Mouse (Mus musculus) CD8-positive naive resting alpha-beta T cell, adult 2 months (primary cell): ENCODE data around the gene Zfyve9.
A peak's percentile ranks its signal among the peaks of the same experiment; 100 is the strongest.

Source experiments
- DNase-seq, 2 experiments: peaks; one replicate each; pipeline ENCODE4 v3.0.0; 2022; ENCODE audit warnings: low read depth in 2 of 2, low spot score in 2 of 2

Gene Zfyve9

DNA sequence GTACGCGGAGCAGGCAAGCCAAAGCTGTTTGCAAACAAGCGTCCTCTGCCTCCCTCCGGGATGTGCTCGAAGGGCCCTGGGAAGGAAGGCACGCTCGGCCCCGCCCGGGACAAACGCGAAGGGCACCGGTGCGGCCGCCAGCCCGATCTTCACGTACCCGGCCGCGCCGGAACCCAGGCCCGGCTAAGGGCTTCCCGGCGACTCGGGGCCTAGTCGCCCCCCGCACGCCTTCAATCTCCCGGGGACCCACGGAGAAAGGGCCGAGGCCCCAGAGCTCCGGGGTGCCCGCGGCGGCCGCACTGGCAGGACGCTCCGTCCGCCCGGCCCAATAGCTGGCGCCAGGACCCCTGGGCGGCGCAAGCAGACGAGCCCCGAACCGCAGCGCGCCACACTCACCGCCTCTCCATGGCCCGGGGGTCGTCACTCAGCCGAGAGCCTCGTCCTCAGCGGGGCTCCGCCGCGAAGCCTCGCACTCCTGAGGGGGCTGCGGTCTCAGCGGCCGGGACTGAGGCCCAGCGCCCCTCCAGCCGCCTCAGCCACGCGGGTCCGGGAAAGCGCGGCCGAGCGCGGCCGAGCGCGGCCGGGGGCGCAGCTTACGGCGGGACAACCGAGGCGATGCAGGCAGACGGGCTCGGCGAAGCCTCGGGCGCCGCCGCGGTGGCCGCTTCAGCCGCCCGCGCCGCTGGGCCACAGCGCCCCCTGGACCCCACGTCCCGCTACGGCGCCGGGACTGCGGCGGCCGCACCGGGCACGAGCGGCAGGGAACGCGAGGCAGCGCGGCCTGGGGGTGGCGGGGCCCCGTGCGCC lies at the start of gene Zfyve9:
Zfyve9 (minus strand) TSS at position 742 of the 807 bp plus-strand sequence.
- peak; percentile 35 to 41 for DNase-seq

DNA sequence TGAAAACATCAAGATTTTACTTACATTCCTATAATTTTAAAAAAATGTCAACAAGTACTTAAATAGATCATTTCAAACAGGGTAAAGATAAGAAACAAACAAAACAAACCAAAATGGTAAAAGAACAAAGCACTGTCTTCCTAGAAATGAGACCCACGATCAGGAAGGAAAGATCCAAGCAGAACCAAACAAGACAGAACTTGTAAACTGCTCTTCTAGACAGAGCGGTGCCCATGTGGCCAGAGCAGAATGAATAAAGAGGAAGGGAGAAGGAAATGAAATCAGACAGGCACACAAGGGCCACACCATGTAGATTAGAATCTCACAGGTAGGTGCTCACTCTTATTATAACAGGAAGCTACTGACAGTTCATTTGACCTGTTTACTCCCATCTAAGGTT lies 46.0 kb upstream of the Zfyve9 start:
- DNase-seq = no peak

DNA sequence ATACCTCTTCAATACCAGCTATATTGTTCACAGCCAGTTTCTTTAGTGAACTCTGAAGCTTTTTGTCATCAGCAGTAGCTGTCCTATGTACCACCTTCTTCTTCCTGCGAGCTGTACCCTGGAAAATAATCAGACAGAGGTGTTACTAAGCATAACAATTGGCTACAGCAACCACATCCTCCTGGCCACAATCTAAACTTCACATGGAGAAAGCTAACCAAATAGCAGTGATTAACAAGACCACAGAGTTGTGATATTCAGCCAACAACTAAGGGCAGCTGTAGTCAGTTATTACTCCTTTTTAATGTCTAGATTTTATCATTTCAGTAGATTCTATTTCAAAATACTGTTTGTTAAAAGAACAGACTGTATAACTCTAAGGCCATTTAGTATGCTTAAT lies 45.5 kb upstream of the Zfyve9 start:
- no peak for DNase-seq

- DNase-seq = no peak
These were observed 45.1 kb upstream of the Zfyve9 start for GRCm38 (mm10) chr4:108825677-108826076.

DNA sequence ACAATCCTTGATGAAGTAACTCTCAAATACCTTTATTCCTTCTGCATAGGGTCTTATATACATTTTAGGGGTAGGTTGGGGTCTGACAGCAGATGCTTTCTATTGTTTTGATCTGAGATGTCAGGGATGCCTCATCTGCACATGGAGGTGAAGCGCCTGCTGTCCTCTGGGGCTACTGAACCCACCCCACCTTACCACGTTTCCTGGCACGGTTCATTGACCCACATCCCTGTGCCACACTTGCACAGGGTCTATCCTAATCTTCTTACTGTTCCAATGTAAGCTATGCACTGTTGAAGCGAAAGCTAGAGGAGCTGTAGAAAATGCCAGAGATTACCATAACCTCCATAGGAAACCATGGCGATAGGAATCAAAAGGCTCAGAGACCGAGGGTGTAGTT lies 31.0 kb upstream of the Zfyve9 start:
- DNase-seq = no peak

- no peak for DNase-seq
These were observed 30.5 kb upstream of the Zfyve9 start for GRCm38 (mm10) chr4:108811142-108811541.

- DNase-seq = no peak
These were observed 22.9 kb upstream of the Zfyve9 start for GRCm38 (mm10) chr4:108803535-108803934.

GRCm38 (mm10) chr4:108798083-108798830 lies 17.7 kb upstream of the Zfyve9 start:
- peak in 1 of 2 experiments; percentile 30 for DNase-seq

DNA sequence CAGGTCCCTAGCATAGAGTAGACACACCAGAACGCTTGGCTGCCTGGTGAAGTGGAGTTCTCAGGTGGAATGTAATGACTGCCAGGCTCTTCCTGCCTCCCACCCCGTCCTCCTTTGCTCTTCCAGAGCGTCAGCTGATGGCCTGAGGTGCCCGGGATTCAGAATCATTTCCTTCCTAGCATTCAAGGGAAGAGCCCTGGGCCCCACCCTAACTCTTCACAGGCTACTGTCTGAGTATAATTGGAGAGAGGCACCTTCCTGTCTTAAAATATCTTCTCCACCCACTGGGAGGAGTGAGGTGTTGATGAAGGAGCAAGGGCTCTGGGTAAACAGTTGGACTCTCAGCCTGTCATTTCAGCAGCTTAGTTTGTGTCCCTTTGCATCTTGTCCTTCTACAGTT lies 16.1 kb upstream of the Zfyve9 start:
- DNase-seq = no peak

GRCm38 (mm10) chr4:108793941-108794340 lies 13.3 kb upstream of the Zfyve9 start:
- DNase-seq = no peak

- DNase-seq = no peak
These were observed 9.9 kb upstream of the Zfyve9 start for GRCm38 (mm10) chr4:108790507-108790906.

DNA sequence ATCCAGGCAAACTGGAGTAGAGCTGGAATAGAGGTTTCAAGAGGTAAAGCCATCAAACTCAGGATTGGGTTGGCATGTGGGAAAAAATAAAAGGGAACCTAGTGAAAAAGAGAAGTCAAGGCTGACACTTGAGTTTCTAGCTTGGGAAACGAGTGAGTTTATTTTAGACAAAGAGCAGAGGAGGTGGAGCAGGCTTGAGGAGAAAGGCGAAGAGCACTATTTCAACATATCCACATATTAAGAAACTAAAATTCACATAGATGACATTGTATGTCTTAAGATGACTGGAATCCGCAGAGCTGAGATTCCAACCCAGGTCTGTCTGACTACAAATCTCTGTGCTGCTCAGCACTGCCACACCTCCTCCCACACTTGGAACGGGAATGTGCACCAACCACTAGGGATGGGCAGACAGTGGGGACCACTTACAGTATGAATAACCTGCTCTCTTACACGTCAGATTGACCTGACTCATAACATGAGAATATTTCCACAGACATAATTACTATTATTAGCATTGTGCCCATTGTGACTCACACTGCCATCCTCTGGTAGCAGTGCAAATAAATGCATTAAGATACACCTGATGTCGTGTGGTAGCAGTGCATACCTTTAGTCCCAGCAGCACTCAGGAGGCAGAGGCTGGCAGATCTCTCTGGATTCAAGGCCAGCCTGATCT lies 8.8 kb upstream of the Zfyve9 start:
- DNase-seq = no peak

DNA sequence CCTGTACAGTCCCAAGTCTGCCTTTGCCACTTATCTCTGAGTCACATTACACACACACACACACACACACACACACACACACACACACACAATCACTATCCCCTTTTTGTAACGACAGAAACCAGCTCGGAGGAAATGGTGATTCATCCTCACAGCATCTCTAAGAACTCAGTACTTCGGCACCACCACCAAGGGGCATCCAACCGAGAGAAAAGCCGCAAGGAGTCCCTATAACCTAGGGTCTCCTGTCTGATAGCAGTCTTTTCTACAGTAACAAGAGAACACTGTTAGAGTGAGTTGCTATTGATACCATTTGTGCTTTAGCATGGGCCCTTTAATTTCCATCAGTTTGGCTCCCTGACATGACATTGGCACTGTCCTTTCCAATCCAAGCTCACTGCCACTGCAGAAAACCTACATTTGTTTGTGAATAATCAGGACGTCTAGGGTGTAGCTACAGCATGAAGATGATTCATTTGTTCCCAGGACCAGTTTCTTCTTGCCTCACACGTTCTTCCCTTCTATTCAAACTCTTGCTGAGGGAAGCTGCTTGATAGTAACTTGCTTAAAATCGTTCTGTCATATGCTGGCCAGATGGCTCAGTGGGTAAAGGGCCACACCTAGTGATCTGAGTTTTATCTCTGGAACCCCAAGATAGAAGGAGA lies 2.0 kb upstream of the Zfyve9 start:
- DNase-seq = no peak

DNA sequence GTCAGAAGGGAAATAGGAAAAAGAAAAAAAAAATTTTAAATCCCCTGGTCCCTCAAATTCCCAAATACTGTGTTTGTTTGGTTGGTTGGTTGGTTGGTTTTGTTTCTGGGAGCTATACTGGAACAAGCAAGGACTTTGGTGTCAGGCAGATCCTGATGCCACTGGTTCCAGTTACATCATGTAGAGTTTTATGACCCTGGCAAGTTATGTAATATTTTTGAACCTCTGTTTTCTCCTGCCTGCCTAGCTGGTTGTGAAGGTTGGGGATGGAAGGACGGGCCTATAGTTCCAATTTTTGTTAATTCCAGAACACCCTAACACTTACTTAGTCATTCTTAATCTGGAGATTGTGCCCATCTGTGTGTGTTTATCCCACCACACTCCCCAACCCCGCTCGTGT lies 998 bp upstream of the Zfyve9 start:
- DNase-seq = no peak

DNA sequence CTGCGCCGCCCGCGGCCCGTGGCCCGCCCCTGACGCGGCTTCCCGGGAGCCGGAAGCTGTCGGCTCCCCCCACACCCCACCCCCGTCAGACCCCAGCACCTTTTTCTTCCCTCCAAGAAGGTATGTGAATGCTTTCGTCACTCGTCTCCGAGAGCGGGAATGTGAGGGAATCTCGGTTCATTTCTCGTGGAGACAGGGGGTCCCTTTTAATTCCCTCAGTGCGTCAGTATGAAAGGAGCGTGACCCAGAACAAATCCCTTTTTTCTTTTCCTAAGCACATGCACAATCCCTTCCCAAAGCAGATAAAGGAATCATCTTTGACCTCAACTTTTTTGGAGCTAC lies 237 bp upstream of the Zfyve9 start:
- no peak for DNase-seq

GRCm38 (mm10) chr4:108779763-108780056 lies 888 bp downstream of the Zfyve9 start:
- no peak for DNase-seq

GRCm38 (mm10) chr4:108768527-108768926 lies 12.1 kb downstream of the Zfyve9 start:
- DNase-seq = no peak

GRCm38 (mm10) chr4:108759583-108759982 lies 21.0 kb downstream of the Zfyve9 start:
- no peak for DNase-seq

DNA sequence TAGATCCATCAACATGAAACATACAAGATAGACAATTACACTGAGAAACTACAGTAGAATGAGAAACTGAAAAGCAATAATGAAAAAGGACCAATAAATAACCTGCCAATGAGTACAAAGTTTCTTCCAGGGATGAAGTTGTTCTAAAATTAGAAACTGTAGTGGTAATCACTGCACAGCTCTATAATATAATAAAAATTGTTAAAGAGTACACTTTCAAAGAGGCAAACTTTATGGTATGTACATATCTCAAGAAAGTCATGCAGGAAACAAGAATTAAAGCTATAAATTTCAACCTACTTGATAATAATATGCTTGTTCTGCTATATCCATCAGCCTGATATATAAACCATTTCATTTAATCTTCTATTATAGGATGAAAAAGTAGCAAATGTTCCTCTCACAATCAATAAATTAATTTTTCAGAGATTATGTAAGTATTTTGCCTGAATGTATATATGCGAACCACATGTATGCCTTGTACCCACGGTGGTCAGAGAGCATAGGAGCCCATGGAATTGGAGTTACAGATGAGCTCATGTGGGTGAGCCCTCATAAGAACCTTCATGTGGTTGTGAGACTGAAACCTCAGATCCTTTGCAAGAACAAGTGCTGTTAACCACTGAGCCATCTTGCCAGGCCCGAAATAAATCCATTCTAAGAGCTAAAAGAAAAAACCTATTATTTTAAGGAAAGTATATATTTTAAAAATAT lies 34.3 kb downstream of the Zfyve9 start:
- DNase-seq = no peak

- no peak for DNase-seq
These were observed 49.0 kb downstream of the Zfyve9 start for GRCm38 (mm10) chr4:108731582-108731981.

GRCm38 (mm10) chr4:108730450-108730849 lies 50.1 kb downstream of the Zfyve9 start:
- no peak for DNase-seq
